Mouse (Mus musculus): ENCODE measurements at regions not wholly inside any gene's neighbourhood (a gene's known extent, or its start where the extent isn't known, plus 50 kb on each side); places are given as distances from the start of the nearest gene placed in this dataset.
A peak's percentile ranks its signal among the peaks of the same experiment; 100 is the strongest.
"Not testable (repeated sequence)": the region's sequence is repeated elsewhere in the genome, so short reads cannot be mapped to it uniquely, and the experiment has no call there.

- ATAC-seq = no peak
These were observed 203.4 kb upstream of the 2610301B20Rik start for GRCm38 (mm10) chr4:10670846-10671428.

GRCm38 (mm10) chr4:10691086-10691485 lies 183.2 kb upstream of the 2610301B20Rik start:
- ATAC-seq = no peak

GRCm38 (mm10) chr4:10692860-10693259 lies 181.4 kb upstream of the 2610301B20Rik start:
- ATAC-seq = no peak

GRCm38 (mm10) chr4:10693446-10694105 lies 180.7 kb upstream of the 2610301B20Rik start:
- no peak for ATAC-seq

- ATAC-seq = not testable (repeated sequence)
These were observed 180.1 kb upstream of the 2610301B20Rik start for GRCm38 (mm10) chr4:10694106-10694748.

- ATAC-seq = no peak
These were observed 177.0 kb upstream of the 2610301B20Rik start for GRCm38 (mm10) chr4:10697225-10697836.

- no peak for ATAC-seq
These were observed 175.7 kb upstream of the 2610301B20Rik start for GRCm38 (mm10) chr4:10698637-10699036.

GRCm38 (mm10) chr4:10701479-10701878 lies 172.8 kb upstream of the 2610301B20Rik start:
- no peak for ATAC-seq

- ATAC-seq = no peak
These were observed 171.1 kb upstream of the 2610301B20Rik start for GRCm38 (mm10) chr4:10703212-10703611.

GRCm38 (mm10) chr4:10707016-10707657 lies 167.2 kb upstream of the 2610301B20Rik start:
- ATAC-seq = no peak

- no peak for ATAC-seq
These were observed 166.6 kb upstream of the 2610301B20Rik start for GRCm38 (mm10) chr4:10707658-10708056.

- no peak for ATAC-seq
These were observed 162.3 kb upstream of the 2610301B20Rik start for GRCm38 (mm10) chr4:10711939-10712533.

- no peak for ATAC-seq
These were observed 151.0 kb upstream of the 2610301B20Rik start for GRCm38 (mm10) chr4:10723341-10723740.

- no peak for ATAC-seq
These were observed 146.4 kb upstream of the 2610301B20Rik start for GRCm38 (mm10) chr4:10727894-10728293.

- ATAC-seq = no peak
These were observed 129.1 kb upstream of the 2610301B20Rik start for GRCm38 (mm10) chr4:10745207-10745606.

GRCm38 (mm10) chr4:10748816-10749215 lies 125.5 kb upstream of the 2610301B20Rik start:
- ATAC-seq = no peak

GRCm38 (mm10) chr4:10750377-10751062 lies 123.8 kb upstream of the 2610301B20Rik start:
- not testable (repeated sequence) for ATAC-seq

- ATAC-seq = no peak
These were observed 121.1 kb upstream of the 2610301B20Rik start for GRCm38 (mm10) chr4:10753176-10753575.

- ATAC-seq = no peak
These were observed 114.8 kb upstream of the 2610301B20Rik start for GRCm38 (mm10) chr4:10759491-10759890.

- ATAC-seq = no peak
These were observed 106.6 kb upstream of the 2610301B20Rik start for GRCm38 (mm10) chr4:10767676-10768075.

GRCm38 (mm10) chr4:10770026-10770643 lies 104.2 kb upstream of the 2610301B20Rik start:
- ATAC-seq = peak; percentile 94
